Mouse (Mus musculus) midbrain, embryonic 12.5 days (tissue): ENCODE results near the gene Zfp335. TPM values are rescaled to one million over a fixed set of nuclear protein-coding genes. Genes with fewer than 3 reads are reported as not detected.

ENCODE experiments used
- ATAC-seq: fragments of 200-750 bp; cut with Nextera tagmentation; 2 replicates; pipeline ENCODE4 v1.8.0; 2017; ENCODE audit warnings: low read depth, moderate TSS enrichment, moderate library complexity; ENCODE audit not compliant: low FRiP score
- H3K27ac ChIP-seq: fragments of 300-500 bp; sonication (generic); replicated peaks from 2 replicates; pipeline ENCODE4 v1.5.1; 2016; ENCODE audit warnings: mild to moderate bottlenecking
- H3K27me3 ChIP-seq: fragments of 300-500 bp; sonication (generic); 2 replicates; pipeline ENCODE4 v1.6.1; 2016; ENCODE audit warnings: mild to moderate bottlenecking
- H3K36me3 ChIP-seq: fragments of 300-500 bp; sonication (generic); 2 replicates; pipeline ENCODE4 v1.6.1; 2016
- H3K4me1 ChIP-seq: fragments of 300-500 bp; sonication (generic); 2 replicates; pipeline ENCODE4 v1.6.1; 2016
- H3K4me2 ChIP-seq: fragments of 300-500 bp; sonication (generic); replicated peaks from 2 replicates; pipeline ENCODE4 v1.6.1; 2016; ENCODE audit warnings: mild to moderate bottlenecking, moderate library complexity
- H3K4me3 ChIP-seq: fragments of 300-500 bp; sonication (generic); 2 replicates; pipeline ENCODE4 v1.5.1; 2016; ENCODE audit warnings: mild to moderate bottlenecking
- H3K9ac ChIP-seq: fragments of 300-500 bp; sonication (generic); replicated peaks from 2 replicates; pipeline ENCODE4 v1.6.1; 2016; ENCODE audit warnings: mild to moderate bottlenecking, moderate library complexity
- H3K9me3 ChIP-seq: fragments of 300-500 bp; sonication (generic); 2 replicates; pipeline ENCODE4 v1.6.1; 2016; ENCODE audit warnings: mild to moderate bottlenecking
- WGBS: fragments of 180-500 bp; shearing (Covaris S2); methylation state at CpG from one replicate; pipeline ENCODE4 v1.1.7; 2016; 5-methylcytosine and 5-hydroxymethylcytosine counted together
- polyA plus RNA-seq: library from polyadenylated mRNA; unstranded; fragments of >200 nt; fragmentation: Nextera tagmentation; extraction: Ambion mirVana; gene quantifications from 2 replicates; pipeline ENCODE4 v1.2.1, GENCODE M21; 2016

The Zfp335 gene
- polyA plus RNA-seq, 1 experiment from 2014 or later = 17.5 TPM

- Histone ChIP-seq H3K27ac (no peak overlapping the region), H3K9me3 (no peaks in the 10 kb centered on the region), H3K4me2 (no peak overlapping the region), H3K9ac (no peak overlapping the region), H3K4me1 (peaks cover 18% of the 10 kb centered on the region), H3K4me3 (no peak overlapping the region), H3K36me3 (no peaks in the 10 kb centered on the region), H3K27me3 (peaks cover 68% of the 10 kb centered on the region)
- WGBS = 35% methylated on average over 4 of the region's 4 CpGs
- ATAC-seq = no peak
Observed at GRCm38 (mm10) chr2:164947506-164947905, 35.9 kb upstream of the Zfp335 start.

GRCm38 (mm10) chr2:164942692-164943290 is 31.2 kb upstream of the Zfp335 start:
- no peak overlapping the region for H3K4me2 ChIP-seq
- H3K27ac ChIP-seq = no peak overlapping the region
- WGBS = 11% methylated on average over 5 of the region's 5 CpGs
- H3K4me3 ChIP-seq = no peak overlapping the region
- no peaks in the 10 kb centered on the region for H3K36me3 ChIP-seq
- no peak overlapping the region for H3K9ac ChIP-seq
- peaks cover 22% of the 10 kb centered on the region for H3K4me1 ChIP-seq
- H3K27me3 ChIP-seq = peaks cover 65% of the 10 kb centered on the region
- ATAC-seq = no peak
- H3K9me3 ChIP-seq = no peaks in the 10 kb centered on the region

- no peak within 1 kb of the TSS for H3K4me3 ChIP-seq
- peaks cover 72% of the 10 kb centered on the region for H3K27me3 ChIP-seq
- WGBS = 26% methylated on average over 10 of the region's 10 CpGs
- no peak for ATAC-seq
- H3K27ac ChIP-seq = no peak within 1 kb of the TSS
- H3K4me1 ChIP-seq = peaks cover 19% of the 10 kb centered on the region
- no peaks in the 10 kb centered on the region for H3K9me3 ChIP-seq
- H3K9ac ChIP-seq = no peak within 1 kb of the TSS
- H3K36me3 ChIP-seq = no peaks in the 10 kb centered on the region
- no peak within 1 kb of the TSS for H3K4me2 ChIP-seq
Observed at GRCm38 (mm10) chr2:164940140-164940830, 28.7 kb upstream of the Zfp335 start, which contains the start of gene Mmp9. Mmp9 (plus strand) TSS chr2:164940780.

GRCm38 (mm10) chr2:164939106-164939505 is 27.5 kb upstream of the Zfp335 start:
- 0 out of 2 replicates have a peak overlapping the region, but pooled peaks have one; percentile 10 for H3K27ac ChIP-seq

GRCm38 (mm10) chr2:164938146-164939091 is 26.9 kb upstream of the Zfp335 start:
- peak overlapping the region; percentile 68 for H3K4me2 ChIP-seq
- peak overlapping the region; percentile 50 for H3K9ac ChIP-seq
- peak; percentile 85 for ATAC-seq
- H3K9me3 ChIP-seq = no peaks in the 10 kb centered on the region
- peaks cover 79% of the 10 kb centered on the region for H3K27me3 ChIP-seq
- H3K4me1 ChIP-seq = peaks cover 19% of the 10 kb centered on the region
- 3% methylated on average over 39 of the region's 39 CpGs for WGBS
- H3K36me3 ChIP-seq = no peaks in the 10 kb centered on the region
- 0 out of 2 replicates have a peak overlapping the region, but pooled peaks have one; percentile 10 for H3K27ac ChIP-seq
- H3K4me3 ChIP-seq = peak overlapping the region; percentile 36

More at GRCm38 (mm10) chr2:164939106-164939505, 27.5 kb upstream of the Zfp335 start:
- H3K4me3 ChIP-seq = peak overlapping the region; percentile 36
- 1% methylated on average over 11 of the region's 11 CpGs for WGBS
- peaks cover 19% of the 10 kb centered on the region for H3K4me1 ChIP-seq
- ATAC-seq = peak; percentile 64; the same call in 1 of the 2 replicates
- peak overlapping the region; percentile 50 for H3K9ac ChIP-seq
- peaks cover 79% of the 10 kb centered on the region for H3K27me3 ChIP-seq
- H3K9me3 ChIP-seq = no peaks in the 10 kb centered on the region
- H3K36me3 ChIP-seq = no peaks in the 10 kb centered on the region
- H3K4me2 ChIP-seq = peak overlapping the region; percentile 68

GRCm38 (mm10) chr2:164935991-164936390 is 24.4 kb upstream of the Zfp335 start:
- no peak overlapping the region for H3K4me3 ChIP-seq
- 83% methylated on average over 4 of the region's 4 CpGs for WGBS
- no peak for ATAC-seq
- H3K27me3 ChIP-seq = peaks cover 75% of the 10 kb centered on the region
- H3K27ac ChIP-seq = no peak overlapping the region
- H3K9ac ChIP-seq = no peak overlapping the region
- no peak overlapping the region for H3K4me2 ChIP-seq
- no peaks in the 10 kb centered on the region for H3K36me3 ChIP-seq
- no peaks in the 10 kb centered on the region for H3K9me3 ChIP-seq
- H3K4me1 ChIP-seq = peaks cover 19% of the 10 kb centered on the region

- no peak overlapping the region for H3K27ac ChIP-seq
- H3K4me3 ChIP-seq = no peak overlapping the region
- WGBS = 58% methylated on average over 6 of the region's 10 CpGs
- ATAC-seq = no peak
- H3K4me1 ChIP-seq = peaks cover 4% of the 10 kb centered on the region
- no peak overlapping the region for H3K9ac ChIP-seq
- no peak overlapping the region for H3K4me2 ChIP-seq
- peaks cover 50% of the 10 kb centered on the region for H3K27me3 ChIP-seq
- H3K36me3 ChIP-seq = no peaks in the 10 kb centered on the region
- H3K9me3 ChIP-seq = no peaks in the 10 kb centered on the region
Observed at GRCm38 (mm10) chr2:164933534-164933933, 22.0 kb upstream of the Zfp335 start.

GRCm38 (mm10) chr2:164930706-164931581 is 19.4 kb upstream of the Zfp335 start:
- WGBS = 65% methylated on average over 11 of the region's 11 CpGs
- H3K27me3 ChIP-seq = peaks cover 24% of the 10 kb centered on the region
- no peak for ATAC-seq
- H3K4me2 ChIP-seq = no peak overlapping the region
- no peaks in the 10 kb centered on the region for H3K36me3 ChIP-seq
- H3K27ac ChIP-seq = no peak overlapping the region
- no peak overlapping the region for H3K4me3 ChIP-seq
- no peak overlapping the region for H3K9ac ChIP-seq
- H3K9me3 ChIP-seq = no peaks in the 10 kb centered on the region
- no peaks in the 10 kb centered on the region for H3K4me1 ChIP-seq

GRCm38 (mm10) chr2:164924100-164924857 is 12.7 kb upstream of the Zfp335 start:
- no peaks in the 10 kb centered on the region for H3K27me3 ChIP-seq
- H3K36me3 ChIP-seq = peaks cover 13% of the 10 kb centered on the region
- peak; percentile 75 for ATAC-seq
- H3K9me3 ChIP-seq = no peaks in the 10 kb centered on the region
- 37% methylated on average over 11 of the region's 11 CpGs for WGBS
- no peak overlapping the region for H3K27ac ChIP-seq
- no peak overlapping the region for H3K4me3 ChIP-seq
- no peak overlapping the region for H3K4me2 ChIP-seq
- H3K9ac ChIP-seq = no peak overlapping the region
- peaks cover 13% of the 10 kb centered on the region for H3K4me1 ChIP-seq

GRCm38 (mm10) chr2:164923291-164923690 is 11.7 kb upstream of the Zfp335 start:
- 42% methylated on average over 4 of the region's 4 CpGs for WGBS
- H3K4me3 ChIP-seq = no peak overlapping the region
- H3K27ac ChIP-seq = no peak overlapping the region

More at GRCm38 (mm10) chr2:164923291-164923690, 11.7 kb upstream of the Zfp335 start:
- ATAC-seq = no peak
- H3K9me3 ChIP-seq = no peaks in the 10 kb centered on the region
- H3K9ac ChIP-seq = no peak overlapping the region
- H3K27me3 ChIP-seq = no peaks in the 10 kb centered on the region
- no peak overlapping the region for H3K4me2 ChIP-seq
- H3K4me1 ChIP-seq = peaks cover 13% of the 10 kb centered on the region
- H3K36me3 ChIP-seq = peaks cover 17% of the 10 kb centered on the region
